Mouse (Mus musculus) spleen, adult 2 months (tissue): ENCODE data around the gene Ppp4r3a.

Source experiments
- CTCF ChIP-seq: fragments of 200-500 bp; IDR thresholded peaks from 2 replicates; pipeline ENCODE4 v1.5.1; 2011; ENCODE audit warnings: mild to moderate bottlenecking, inconsistent platforms; ENCODE audit not compliant: insufficient read depth, insufficient read length, insufficient replicate concordance; ENCODE audit errors: extremely low read depth
- POLR2A ChIP-seq: fragments of 200-500 bp; IDR thresholded peaks from 2 replicates; pipeline ENCODE4 v1.6.1; 2011; ENCODE audit warnings: low read depth, low read length, inconsistent platforms

DNA sequence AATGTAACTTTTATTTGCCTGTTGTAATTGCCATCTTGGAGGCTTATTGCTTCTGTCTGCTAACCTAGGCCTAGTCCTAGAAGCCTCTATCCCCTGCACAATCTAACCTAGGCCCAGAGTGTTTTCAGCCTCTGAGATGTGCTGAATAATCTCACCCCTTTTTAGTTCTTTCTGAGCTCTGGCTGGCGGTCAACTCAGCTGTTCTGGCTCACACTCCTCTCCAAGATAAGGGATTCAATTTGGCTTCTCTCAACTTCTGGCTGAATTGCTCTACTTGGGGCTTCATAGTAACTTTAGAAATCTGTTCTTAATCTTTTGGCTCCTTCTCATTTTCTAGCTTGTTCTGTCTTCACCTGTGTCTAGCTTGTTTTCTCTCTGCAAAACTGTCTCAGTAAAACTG, 3.9 kb upstream of the Ppp4r3a start:
- TF ChIP-seq CTCF (no peak), POLR2A (no peak)
